Mouse (Mus musculus): Measurements from ENCODE around the gene Srsf1. TPM values are rescaled to one million over a fixed set of nuclear protein-coding genes. Genes with fewer than 3 reads are reported as not detected.
A peak's percentile ranks its signal among the peaks of the same experiment; 100 is the strongest.
"Not testable (repeated sequence)": the region's sequence is repeated elsewhere in the genome, so short reads cannot be mapped to it uniquely, and the experiment has no call there.

The Srsf1 gene
- total RNA-seq, 2 experiments from 2014 or later = 80.2 to 99.7 TPM

DNA sequence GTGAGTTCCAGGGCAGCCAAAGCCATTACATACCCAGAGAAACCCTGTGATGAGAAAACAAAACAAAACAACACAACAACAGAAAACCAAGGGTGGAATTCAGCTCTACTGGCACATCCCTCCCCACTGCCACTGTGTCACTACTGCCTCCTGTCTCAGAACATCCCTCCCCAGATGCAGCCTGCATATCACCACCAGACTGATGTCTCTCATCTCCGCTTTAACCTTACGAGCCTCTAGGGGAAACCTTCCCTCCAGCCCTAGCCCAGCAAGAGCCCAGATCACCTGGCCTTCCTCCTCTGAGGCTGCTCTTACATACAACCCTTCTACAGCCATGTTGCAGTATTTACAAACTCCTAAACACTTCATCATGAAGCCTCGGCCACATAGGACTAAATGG, 9.8 kb upstream of the Srsf1 start:
- intact Hi-C loops (cut with DNase I) = no loop called here
- DNase-seq = no peak

DNA sequence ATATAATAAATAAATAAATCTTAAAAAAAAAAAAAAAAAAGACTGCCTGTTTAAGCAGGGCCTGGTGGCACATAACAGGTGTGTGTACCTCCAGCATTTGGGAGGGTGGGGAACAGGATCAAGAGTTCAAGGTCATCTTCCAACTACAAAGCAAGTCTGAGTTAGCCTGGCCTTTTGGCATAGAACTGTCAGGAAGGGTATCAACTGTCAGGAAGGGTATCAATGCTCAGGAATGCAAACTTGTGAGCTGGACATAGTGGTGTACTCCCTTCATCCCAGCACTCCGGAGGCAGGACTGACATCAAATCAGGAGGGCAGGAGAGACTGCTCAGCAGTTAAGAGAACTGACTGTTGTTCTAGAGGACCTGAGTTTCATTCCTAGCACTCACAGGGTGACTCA, 8.1 kb upstream of the Srsf1 start:
- intact Hi-C loops (cut with DNase I) = no loop called here

DNA sequence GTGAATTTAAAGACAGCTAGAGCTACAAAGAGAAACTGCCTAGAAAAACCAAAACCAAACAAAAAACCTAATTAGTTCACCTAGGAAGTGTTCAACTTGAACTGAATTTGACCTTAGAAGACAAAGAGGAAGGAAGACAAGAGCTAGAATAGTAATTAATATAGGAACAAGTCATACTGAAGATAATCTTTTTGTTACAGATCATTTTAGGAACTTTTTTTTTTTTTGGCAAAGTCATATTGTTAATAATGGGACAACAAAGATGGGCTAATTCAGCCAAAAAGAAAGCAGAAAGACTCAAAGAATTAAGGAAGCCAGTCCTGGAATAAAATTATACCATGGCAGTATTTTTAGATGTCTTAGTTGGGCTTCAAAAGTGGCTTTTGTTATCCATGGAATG, 2.9 kb upstream of the Srsf1 start:
- no peak for DNase-seq
- intact Hi-C loops (cut with DNase I) = no loop called here

More for the DNA sequence above, 8.1 kb upstream of the Srsf1 start:
- no peak for DNase-seq

DNA sequence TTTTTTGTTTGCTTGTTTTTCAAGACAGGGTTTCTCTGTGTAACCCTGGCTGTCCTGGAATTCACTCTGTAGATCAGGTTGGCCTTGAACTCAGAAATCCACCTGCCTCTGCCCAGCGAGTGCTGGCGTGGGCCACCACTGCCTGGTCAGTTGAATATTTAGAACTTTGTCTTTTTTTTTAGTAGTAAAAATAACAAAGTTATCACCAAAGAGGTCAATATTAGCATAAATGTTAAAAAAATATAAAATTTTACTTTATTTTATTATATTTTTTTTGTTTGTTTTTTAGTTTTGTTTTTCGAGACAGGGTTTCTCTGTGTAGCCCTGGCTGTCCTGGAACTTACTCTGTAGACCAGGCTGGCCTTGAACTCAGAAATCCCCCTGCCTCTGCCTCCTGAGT, 2.0 kb upstream of the Srsf1 start:
- intact Hi-C loops (cut with DNase I) = not testable (repeated sequence)

DNA sequence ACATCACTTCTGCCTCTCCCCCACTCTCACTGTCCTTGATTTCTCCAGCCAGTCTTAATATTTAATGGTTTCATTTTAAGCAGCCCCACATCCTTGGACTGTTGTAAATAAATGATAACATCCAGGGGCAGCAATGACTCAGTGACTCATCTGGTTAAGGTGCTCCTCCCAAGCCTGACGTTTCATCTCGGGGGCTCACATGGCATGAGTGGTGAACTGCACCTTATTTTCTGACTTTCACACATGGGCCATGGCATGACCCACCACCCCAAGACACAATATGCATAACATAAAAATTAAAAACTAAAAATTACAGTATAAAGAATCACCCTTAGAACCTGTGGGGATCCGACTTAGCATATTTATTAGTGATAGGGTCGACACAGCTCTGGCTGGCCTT, 1.3 kb upstream of the Srsf1 start:
- no peak for DNase-seq
- intact Hi-C loops (cut with DNase I) = loop anchor here (2.0 kb wide), 1 partner anchor 59 kb away; the partner anchor contains the start of gene Dynll2

More for the DNA sequence above, 2.0 kb upstream of the Srsf1 start:
- DNase-seq = not testable (repeated sequence)

DNA sequence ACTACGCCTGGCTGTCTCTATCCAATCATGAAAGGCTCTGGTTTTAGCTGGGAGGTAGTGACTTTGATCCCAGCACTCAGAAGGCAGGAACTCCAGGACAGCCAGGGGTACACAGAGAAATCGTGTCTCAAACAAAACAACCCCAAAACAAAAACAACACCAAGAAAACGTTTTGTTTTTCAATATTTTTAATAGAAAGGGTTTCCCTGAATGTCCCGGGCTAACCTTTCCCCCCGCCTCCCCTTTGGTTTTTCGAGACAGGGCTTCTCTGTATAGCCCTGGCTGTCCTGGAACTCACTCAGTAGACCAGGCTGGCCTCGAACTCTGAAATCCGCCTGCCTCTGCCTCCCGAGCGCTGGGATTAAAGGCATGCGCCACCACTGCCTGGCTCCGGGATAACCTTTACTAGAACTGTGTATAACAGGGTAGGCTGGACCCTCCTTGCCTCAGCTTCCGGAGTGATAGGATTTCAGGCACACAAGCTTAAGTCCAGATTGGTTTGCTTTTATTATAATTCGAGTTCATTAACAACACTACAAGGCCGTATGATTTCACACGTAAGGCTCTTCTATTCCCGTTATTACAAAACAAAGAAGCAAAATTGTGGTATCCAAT, 743 bp upstream of the Srsf1 start:
- DNase-seq = no peak
- intact Hi-C loops (cut with DNase I) = loop anchor here (2.0 kb wide), 1 partner anchor 60 kb away; the partner anchor contains the start of gene Dynll2

DNA sequence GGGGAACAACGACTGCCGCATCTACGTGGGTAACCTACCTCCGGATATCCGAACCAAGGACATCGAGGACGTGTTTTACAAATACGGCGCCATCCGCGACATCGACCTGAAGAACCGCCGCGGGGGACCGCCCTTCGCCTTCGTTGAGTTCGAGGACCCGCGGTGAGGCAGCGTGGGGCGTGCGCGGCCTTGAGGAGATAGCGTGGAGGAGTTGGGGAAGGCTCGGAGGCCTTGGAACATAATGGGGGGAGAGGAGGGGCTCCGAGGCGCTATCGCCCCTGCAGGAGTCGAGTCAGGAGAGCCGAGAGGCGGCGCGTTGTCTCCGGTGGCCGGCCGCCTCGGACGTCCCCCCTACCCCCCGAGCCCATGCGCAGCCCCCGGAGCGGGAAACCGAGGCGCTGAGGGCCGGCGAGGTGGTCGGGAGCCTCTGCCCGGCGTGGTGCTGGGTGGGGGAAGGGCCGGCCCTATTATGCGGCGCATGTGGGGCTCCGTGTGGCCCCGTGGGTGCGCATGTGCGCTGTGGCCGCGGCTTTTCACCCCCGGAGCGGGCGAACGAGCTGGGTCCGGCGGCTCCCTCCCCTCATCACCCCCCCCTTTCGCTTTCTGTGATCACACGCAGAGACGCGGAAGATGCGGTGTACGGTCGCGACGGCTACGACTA, 828 bp downstream of the Srsf1 start:
- peak; percentile 60 to 75 for DNase-seq
- intact Hi-C loops (cut with DNase I) = loop anchor here (2.0 kb wide), 3 partner anchors 21 to 73 kb away; partner anchors contain the start of genes Dynll2 and Vezf1

DNA sequence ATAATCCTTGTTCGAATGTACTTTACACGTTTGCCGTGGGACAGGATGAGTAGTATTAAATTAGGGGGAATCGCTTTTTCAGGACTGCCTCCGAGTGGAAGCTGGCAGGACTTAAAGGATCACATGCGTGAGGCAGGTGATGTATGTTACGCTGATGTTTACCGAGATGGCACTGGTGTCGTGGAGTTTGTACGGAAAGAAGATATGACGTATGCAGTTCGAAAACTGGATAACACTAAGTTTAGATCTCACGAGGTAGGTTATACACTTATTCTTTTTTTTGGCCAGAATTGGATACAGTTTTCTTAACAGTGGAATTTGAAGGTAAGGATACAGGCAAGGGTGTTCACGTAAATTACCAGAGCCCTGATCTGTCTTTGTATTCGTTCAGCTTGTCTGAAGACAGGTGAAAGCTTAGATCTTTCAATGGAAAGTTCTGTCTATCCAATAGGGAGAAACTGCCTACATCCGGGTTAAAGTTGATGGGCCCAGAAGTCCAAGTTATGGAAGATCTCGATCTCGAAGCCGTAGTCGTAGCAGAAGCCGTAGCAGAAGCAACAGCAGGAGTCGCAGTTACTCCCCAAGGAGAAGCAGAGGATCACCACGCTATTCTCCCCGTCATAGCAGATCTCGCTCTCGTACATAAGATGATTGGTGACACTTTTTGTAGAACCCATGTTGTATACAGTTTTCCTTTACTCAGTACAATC, 1.9 kb downstream of the Srsf1 start:
- intact Hi-C loops (cut with DNase I) = loop anchor here (2.0 kb wide), 2 partner anchors 20 to 74 kb away; partner anchors contain the start of gene Vezf1

DNA sequence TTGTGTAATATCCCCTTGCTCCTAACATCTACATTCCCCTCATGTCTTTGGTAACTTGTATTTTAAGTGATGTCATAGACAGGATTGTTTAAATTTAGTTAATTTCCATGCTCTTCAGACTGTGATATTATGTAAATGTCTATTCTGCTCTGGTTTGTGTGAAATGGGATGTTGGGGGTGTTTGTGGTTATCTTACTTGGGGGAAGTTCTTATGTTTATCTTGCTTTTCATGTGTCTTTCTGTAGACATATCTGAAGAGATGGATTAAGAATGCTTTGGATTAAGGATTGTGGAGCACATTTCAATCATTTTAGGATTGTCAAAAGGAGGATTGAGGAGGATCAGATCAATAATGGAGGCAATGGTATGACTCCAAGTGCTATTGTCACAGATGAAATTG, 2.6 kb downstream of the Srsf1 start:
- DNase-seq = no peak
- intact Hi-C loops (cut with DNase I) = loop anchor here (2.0 to 10.0 kb wide), 3 partner anchors 19 to 455 kb away; partner anchors contain the start of gene Vezf1

More for the DNA sequence above, 1.9 kb downstream of the Srsf1 start:
- DNase-seq = no peak

DNA sequence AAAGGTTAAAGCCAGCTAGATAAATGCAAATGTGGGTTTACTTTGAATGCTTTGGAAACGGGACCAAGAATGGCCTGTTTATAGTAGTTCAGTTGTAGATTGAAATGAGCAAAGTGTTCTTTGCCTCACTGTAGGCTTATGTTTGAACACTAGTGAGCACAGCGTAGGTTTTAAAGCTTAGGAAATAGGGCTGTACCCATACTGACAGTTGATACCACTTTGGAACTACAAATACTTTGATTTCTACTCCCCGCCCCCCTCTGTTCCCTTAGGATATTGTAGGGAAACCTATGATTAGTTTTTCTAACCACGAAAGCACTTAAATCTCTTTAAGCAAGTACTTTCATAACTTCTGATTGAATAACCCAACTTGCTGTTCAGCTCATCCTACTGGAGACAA, 5.5 kb downstream of the Srsf1 start:
- no peak for DNase-seq
- intact Hi-C loops (cut with DNase I) = loop anchor here (10.0 kb wide), 1 partner anchor 452 kb away; no protein-coding TSS in a partner anchor

DNA sequence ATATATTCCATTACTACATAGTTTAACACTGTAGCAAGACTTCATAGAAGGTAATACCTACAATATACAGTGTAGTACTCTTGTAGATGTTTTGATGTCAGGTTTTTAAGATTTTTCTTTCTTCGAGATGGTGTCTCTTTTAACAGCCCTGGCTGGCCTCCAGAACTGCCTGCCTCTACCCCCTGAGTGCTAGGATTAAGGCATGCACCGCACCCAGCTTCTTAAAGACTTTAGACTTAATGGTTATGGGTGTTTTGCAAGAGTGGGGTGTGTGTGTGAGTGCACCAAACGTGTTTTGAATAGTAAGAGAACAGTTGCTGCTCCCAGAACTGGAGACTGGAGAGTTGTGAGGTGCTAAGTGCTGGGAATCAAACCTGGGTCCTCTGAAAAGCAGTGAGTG, 6.6 kb downstream of the Srsf1 start:
- intact Hi-C loops (cut with DNase I) = loop anchor here (10.0 kb wide), 1 partner anchor 451 kb away; no protein-coding TSS in a partner anchor
- DNase-seq = no peak

DNA sequence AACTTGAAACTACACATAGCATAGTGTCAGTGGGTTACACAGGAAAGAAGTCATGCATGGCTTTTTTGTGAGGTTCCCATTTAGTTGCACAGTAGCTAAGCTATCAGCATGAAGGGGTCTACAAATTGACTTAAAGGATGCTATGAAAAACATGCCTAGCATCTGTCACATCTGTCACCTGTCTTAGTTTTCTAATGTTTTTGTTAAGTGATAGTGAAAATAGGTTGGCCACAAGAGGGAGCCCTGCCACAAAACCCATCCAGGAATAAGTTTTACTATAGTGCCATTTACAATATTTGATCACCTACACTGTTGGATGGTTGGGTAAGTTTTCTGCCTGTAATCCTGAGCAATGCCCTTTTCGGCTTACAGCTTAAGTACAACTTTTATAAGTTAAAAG, 7.4 kb downstream of the Srsf1 start:
- intact Hi-C loops (cut with DNase I) = loop anchor here (10.0 kb wide), 1 partner anchor 450 kb away; no protein-coding TSS in a partner anchor
- DNase-seq = peak; percentile 57 to 60

DNA sequence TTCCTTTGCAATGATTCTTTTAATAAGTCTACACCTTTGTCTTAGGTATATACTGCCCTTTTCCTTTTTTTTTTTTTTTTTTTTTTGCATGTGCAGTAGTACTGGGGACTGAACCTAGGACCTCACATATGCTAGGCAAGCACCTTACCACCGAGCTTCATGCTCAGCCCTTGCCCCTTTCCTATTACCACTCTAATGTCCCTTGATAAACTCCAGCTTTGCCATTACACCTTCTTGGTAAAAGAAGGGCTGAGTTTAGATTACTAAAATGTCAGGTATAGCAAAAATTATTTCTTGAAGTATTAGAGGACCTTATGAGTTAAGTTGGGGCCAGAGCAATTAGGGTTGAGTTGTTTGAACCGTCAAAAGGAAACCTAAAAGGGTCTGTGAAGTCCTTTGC, 8.6 kb downstream of the Srsf1 start:
- intact Hi-C loops (cut with DNase I) = loop anchor here (5.0 to 10.0 kb wide), 2 partner anchors 449 to 767 kb away; no protein-coding TSS in a partner anchor
- no peak for DNase-seq

DNA sequence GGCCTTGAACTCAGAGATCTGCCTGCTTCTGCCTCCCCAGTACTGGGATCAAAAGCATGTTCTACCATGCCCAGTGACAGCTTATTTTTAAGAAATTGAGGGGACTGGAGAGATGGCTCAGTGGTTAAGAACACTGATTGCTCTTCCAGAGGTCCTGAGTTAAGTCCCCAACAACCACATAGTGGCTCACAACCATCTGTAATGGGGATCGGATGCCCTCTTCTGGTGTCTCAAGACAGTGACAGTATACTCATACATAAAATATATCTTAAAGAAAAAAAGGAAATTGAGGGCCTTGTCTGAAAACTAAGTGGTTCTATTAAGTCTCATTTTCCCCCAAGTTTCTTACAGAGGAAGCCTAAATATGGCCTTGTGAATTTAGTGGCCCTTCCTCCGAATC, 10.6 kb downstream of the Srsf1 start:
- DNase-seq = no peak
- intact Hi-C loops (cut with DNase I) = loop anchor here (2.0 to 10.0 kb wide), 4 partner anchors 131 to 765 kb away; no protein-coding TSS in a partner anchor

DNA sequence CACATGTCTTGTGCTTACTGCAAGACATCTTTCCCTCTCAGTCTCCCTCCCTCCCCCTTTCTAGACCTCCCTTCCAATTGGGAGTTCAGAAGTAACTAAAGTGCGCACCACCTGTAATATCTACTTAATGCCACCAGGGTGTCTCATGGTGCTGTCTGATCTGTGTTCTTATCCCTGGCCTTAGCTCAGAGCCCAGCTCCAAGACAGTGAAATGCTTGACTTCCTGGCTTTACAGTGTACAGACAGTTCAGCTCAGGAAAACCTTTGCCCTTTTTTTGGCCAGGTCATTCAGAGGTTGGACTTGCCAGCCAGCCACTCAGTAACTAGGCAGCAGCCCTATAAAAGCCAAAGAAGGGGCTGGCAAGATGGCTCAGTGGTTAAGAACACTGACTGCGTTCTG, 12.0 kb downstream of the Srsf1 start:
- intact Hi-C loops (cut with DNase I) = loop anchor here (2.0 to 10.0 kb wide), 4 partner anchors 130 to 763 kb away; no protein-coding TSS in a partner anchor
- DNase-seq = peak; percentile 25 to 48

DNA sequence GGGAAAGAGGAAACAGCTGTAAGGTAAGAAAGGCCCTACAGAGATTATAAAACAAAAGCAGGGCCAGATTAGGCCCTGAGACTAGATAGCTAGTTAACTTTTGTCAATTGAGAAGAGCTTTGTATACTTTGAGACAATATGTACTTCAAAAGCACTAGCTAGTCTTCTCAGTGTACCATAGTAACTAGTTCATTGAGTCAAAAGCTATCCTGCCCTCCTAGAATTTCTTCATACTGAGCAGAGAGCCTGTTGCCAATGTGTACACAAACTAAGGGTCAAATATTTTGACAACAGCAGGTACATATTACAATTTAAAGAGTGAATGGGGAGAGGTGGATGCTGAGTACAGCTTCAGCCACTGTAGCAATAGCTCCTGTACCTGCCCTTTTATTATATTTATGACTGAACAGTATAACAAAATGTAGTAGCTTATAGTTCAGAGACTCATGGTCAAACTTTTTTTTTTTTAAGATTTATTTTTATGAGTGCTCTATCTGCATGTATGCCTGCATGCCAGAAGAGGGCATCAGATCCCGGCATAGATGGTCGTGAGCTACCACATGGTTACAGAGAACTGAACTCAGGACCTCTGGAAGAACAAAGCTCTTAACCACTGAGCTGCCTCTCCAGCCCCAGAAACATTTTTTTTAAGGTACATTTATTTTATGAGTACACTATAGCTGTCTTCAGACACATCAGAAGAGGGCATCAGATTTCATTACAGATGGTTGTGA, 14.9 kb downstream of the Srsf1 start:
- intact Hi-C loops (cut with DNase I) = loop anchor here (2.0 kb wide), 1 partner anchor 101 kb away; no protein-coding TSS in a partner anchor
- no peak for DNase-seq

DNA sequence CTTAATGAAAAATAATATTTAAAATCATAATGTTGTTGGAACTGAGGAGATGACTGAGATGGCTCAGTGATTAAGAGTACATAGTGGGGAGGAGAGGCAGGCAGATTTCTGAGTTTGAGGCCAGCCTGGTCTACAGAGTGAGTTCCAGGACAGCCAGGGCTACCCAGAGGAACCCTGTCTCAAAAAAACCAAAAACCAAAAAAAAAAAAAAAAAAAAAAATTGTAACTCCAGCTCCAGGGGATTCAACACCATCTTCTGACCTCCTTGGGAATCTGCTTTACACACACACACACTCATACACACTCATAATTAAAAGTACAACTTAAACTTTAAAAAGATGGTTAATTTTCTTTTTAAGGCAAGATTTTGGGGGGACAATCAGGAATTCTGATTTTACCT, 18.6 kb downstream of the Srsf1 start:
- intact Hi-C loops (cut with DNase I) = no loop called here

DNA sequence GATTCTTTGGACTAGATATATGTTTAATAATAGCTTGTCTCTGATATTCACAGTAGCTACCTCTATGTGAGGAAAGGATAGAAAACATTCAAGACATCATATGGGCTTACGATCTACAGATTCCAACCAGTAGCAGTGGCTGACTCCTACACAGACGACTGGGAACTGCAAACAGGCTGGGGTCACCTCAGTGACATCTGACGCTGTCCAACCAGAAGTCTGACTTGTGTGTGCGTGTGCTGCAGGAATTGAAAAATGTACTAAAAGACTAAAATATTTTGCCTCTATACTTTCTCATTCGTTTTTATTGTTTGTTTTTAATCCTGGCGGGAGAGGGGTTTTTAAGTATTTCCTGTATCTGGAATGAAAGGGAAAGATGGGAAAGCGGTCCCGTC, 20.0 kb downstream of the Srsf1 start:
- intact Hi-C loops (cut with DNase I) = no loop called here
- DNase-seq = no peak

More for the DNA sequence above, 18.6 kb downstream of the Srsf1 start:
- DNase-seq = no peak

DNA sequence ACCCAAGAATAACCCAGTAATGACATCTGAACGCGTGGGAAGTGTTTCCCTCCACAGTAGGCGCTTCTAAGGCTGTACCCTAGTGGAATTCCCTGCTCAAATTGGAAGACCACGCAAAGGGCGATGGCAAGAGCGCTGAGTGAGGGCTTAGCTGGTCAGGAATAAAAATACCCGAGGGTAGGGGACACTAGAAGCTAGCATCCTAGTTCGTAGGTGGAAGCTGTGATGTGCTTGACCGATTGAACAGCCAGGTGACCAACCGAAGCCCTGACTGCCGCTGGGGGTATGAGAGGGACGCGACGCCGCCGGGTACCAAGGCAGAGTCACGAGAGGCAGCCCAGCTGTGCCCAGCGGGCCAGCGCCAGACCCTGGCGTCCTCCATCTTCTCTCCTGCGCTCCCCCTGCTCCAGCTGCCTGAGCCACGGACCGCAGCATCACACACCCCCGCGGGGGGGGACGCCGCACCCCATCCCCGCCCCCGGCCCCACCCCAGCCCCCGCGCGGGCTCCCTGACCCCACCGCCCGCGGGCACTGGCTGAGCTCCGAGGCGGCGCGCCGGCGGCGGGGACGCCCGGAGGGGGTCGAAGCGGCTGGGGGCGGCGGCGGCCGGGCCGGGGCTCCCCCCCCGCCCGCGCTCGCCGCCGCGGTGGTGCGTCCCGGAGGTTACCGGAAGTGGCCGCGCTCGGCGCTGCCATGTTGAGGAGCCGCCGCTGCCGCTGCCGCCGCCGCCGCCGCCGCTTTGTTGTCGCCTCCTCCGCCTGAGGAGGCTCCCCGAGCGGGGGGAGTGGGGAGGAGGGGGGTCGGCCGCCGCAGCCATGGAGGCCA, 20.6 kb downstream of the Srsf1 start, which contains the start of gene Vezf1:
Gene Vezf1, plus strand, starts transcription at position 694 of the 825 bp plus-strand sequence.
- intact Hi-C loops (cut with DNase I) = loop anchor here (1.0 to 2.0 kb wide), 5 partner anchors 17 to 95 kb away; partner anchors contain the start of gene Cuedc1
- DNase-seq = peak; percentile 75 to 87
